8 mouse cellular contexts compared by ENCODE assay signal in the genomic region with DNA sequence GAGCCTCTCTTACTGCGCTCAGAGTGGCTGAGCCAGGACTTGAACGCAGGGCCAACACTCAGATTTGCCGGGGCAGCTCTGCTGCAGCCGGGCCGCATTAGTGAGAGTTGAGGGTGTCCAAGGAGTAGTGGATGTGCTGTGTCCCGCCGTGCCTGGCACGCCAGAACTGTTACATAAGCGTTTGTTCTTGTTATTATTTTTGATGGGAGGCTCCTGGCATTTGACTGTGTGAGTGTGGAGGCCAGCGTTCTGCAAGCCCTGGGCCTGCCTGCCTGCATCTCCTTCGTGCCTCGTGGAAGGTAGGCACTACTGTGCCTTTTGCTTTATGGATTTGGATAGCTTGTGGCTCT. TPM values are rescaled to one million over a fixed set of nuclear protein-coding genes. Genes with fewer than 3 reads are reported as not detected.
DNase-seq lines count a peak whose midpoint lies in the region; ATAC-seq lines count a peak whose summit lies in the region.

No protein-coding gene starts in this region.

- H3K9me3 ChIP-seq in lung, embryonic 16.5 days (ENCODE audit: control insufficient read depth, low read length) = no peaks in the 10 kb centered on the region

- H3K4me2 ChIP-seq in lung, embryonic 16.5 days (ENCODE audit: low read depth, low read length) = peak overlapping the region; percentile 78

- peaks cover 21% of the 10 kb centered on the region for H3K36me3 ChIP-seq in lung, embryonic 16.5 days (ENCODE audit: control insufficient read depth, insufficient read depth, low read length)

- ATAC-seq in lung, embryonic 16.5 days (ENCODE audit: low read depth) = no peak

- H3K27me3 ChIP-seq in lung, embryonic 16.5 days (ENCODE audit: control insufficient read depth, insufficient read depth, low read depth, low read length) = no peaks in the 10 kb centered on the region

- peaks cover 19% of the 10 kb centered on the region for H3K4me1 ChIP-seq in lung, embryonic 16.5 days (replicated peaks; ENCODE audit: control insufficient read depth, insufficient read depth, low read length)

- H3K4me3 ChIP-seq in lung, embryonic 16.5 days (ENCODE audit: low read length) = peak overlapping the region; percentile 73

- 35% methylated on average over 12 of the region's 12 CpGs for WGBS in lung, embryonic 16.5 days

- DNase-seq in adrenal gland, postnatal 14 days = peak; percentile 53
- no peak for DNase-seq in adrenal gland, postnatal 10 days
- peak; percentile 32 for DNase-seq in right cerebral cortex, adult 18-20 months
- no peak for DNase-seq in right cerebral cortex, postnatal 14 days
- peak; percentile 73 to 78 for DNase-seq in heart, postnatal 36 days
- DNase-seq in thymus, postnatal 36 days = no peak
- no peak for DNase-seq in spleen, adult 18-20 months

- intact Hi-C loops in heart, postnatal 36 days (cut with DNase I) = loop anchor here (5.0 kb wide), 1 partner anchor 161 kb away; no protein-coding TSS in a partner anchor

- H3K27ac ChIP-seq in lung, embryonic 16.5 days (ENCODE audit: low read length) = peak overlapping the region; percentile 85

- H3K9ac ChIP-seq in lung, embryonic 16.5 days (ENCODE audit: low read length) = peak overlapping the region; percentile 85

RNA-seq across cellular contexts. Expression of gene Tmem189, which starts 1.3 kb away (rescaled TPM):
- total RNA-seq in adrenal gland, postnatal 14 days (2021) = 30.7 and 37.5 TPM in 2 replicates
- 10 to 100 TPM; 31.2 to 33.5 TPM for total RNA-seq in adrenal gland, postnatal 10 days (2021)
- total RNA-seq in heart, postnatal 36 days (2021) = 10 to 100 TPM; 26.6 to 29.9 TPM
- polyA plus RNA-seq in lung, embryonic 16.5 days (2015; fragmentation: Nextera tagmentation; extraction: Ambion mirVana) = 38.3 and 39.6 TPM in 2 replicates

RNA-seq across cellular contexts. Expression of gene Cebpb, which starts 2.2 kb away (rescaled TPM):
- 358 and 403 TPM in 2 replicates for total RNA-seq in adrenal gland, postnatal 14 days (2021)
- 100 to 1,000 TPM; 269 to 439 TPM for total RNA-seq in adrenal gland, postnatal 10 days (2021)
- 100 to 1,000 TPM in 1 of 2 experiments, 10 to 100 TPM in 1; 93.7 to 108 TPM for total RNA-seq in heart, postnatal 36 days (2021)
- 2.4 and 4.1 TPM in 2 replicates for polyA plus RNA-seq in lung, embryonic 16.5 days (2015; fragmentation: Nextera tagmentation; extraction: Ambion mirVana)

RNA-seq across cellular contexts. Expression of gene Gm20431, which starts 29.6 kb away (rescaled TPM):
- 19.2 and 23.8 TPM in 2 replicates for total RNA-seq in adrenal gland, postnatal 14 days (2021)
- total RNA-seq in adrenal gland, postnatal 10 days (2021) = 10 to 100 TPM; 16.4 to 17.5 TPM
- 10 to 100 TPM; 14.0 to 20.7 TPM for total RNA-seq in heart, postnatal 36 days (2021)
- 5.6 and 8.4 TPM in 2 replicates for polyA plus RNA-seq in lung, embryonic 16.5 days (2015; fragmentation: Nextera tagmentation; extraction: Ambion mirVana)

RNA-seq across cellular contexts. Expression of gene Ube2v1, which starts 59.0 kb away (rescaled TPM):
- 172 and 174 TPM in 2 replicates for total RNA-seq in adrenal gland, postnatal 14 days (2021)
- 100 to 1,000 TPM; 159 to 162 TPM for total RNA-seq in adrenal gland, postnatal 10 days (2021)
- 100 to 1,000 TPM; 111 to 114 TPM for total RNA-seq in heart, postnatal 36 days (2021)
- polyA plus RNA-seq in lung, embryonic 16.5 days (2015; fragmentation: Nextera tagmentation; extraction: Ambion mirVana) = 263 and 285 TPM in 2 replicates

Comparison
In these comparisons a context has a peak if more than half of its experiments do, and no peak if none do; other contexts are left out.
1. DNase-seq: peak in adrenal gland, postnatal 14 days (single experiment), right cerebral cortex, adult 18-20 months (single experiment) and heart, postnatal 36 days (2 of 2); none in adrenal gland, postnatal 10 days (single experiment), right cerebral cortex, postnatal 14 days (single experiment), thymus, postnatal 36 days (0 of 2) and spleen, adult 18-20 months (0 of 2).